Mouse (Mus musculus): ENCODE data around the gene Xntrpc. TPM values are rescaled to one million over a fixed set of nuclear protein-coding genes. Genes with fewer than 3 reads are reported as not detected.

The Xntrpc gene
- total RNA-seq, 1 experiment: 0.76 TPM

DNA sequence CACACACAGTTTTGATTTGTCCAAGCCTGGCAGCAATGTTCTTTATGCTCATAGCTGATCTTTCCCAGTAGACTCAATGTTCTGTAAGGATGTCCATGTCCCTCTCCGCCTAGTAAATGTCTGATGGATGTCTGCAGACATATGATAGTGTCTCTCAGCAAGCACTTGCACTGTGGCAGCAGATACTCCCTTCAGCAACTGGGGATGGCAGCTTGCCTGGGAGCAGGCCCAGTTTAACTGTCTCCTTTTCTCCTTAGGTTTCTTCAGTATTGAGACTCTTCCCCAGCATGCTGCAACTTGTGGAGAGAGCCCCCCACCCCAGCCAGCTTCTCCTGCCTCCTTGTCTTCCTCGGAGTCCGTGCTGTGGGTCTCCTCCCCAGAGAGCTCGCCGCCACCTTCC, 16.3 kb downstream of the Xntrpc start:
- peaks cover 0 to 2% of the 10 kb centered on the region in 2 experiments; a peak in 1 of 4 replicates for H3K4me1 ChIP-seq (ENCODE audit: control insufficient read depth in 2 of 2, insufficient read depth in 2 of 2, low read length in 2 of 2, poor library complexity in 1 of 2)
- no peak for DNase-seq (ENCODE audit: low read depth, low spot score)

DNA sequence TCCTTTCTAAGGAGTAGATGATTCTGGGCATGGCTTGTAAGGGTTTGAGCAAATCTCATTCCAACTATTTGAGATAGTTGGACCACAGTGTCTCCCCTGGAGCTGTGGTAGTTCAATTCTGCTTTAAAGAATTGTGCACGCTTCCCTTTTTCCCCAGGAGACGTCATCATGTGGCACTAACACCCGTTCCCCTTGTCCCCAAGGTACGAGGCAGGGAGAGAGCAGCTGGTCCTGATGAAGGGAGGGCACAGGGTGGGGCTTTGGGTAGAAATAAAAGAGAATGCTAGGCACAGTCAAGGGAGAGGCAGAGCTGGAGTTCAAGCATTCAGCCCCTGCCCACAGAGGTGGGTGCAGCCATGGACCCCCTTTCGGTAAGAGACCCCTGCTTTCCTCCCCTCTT, 17.3 kb downstream of the Xntrpc start, which contains the start of gene Trpc2:
TSS of gene Trpc2 (plus strand) at position 301 of the 400 bp plus-strand sequence.
- H3K27ac ChIP-seq (ENCODE audit: insufficient read depth, low read depth, low read length, poor library complexity, severe bottlenecking): no peak within 1 kb of the TSS
- DNase-seq (ENCODE audit: low read depth, low spot score): no peak
- H3K9ac ChIP-seq (ENCODE audit: insufficient read depth, low read depth, low read length, poor library complexity, severe bottlenecking): 0 out of 2 replicates have a peak within 1 kb of the TSS, but pooled peaks have one; percentile 6
- H3K9me3 ChIP-seq (ENCODE audit: control insufficient read depth, insufficient read depth, low read depth, low read length): no peaks in the 10 kb centered on the region
- TF ChIP-seq HCFC1 (IDR thresholded peaks at IDR 0.05; ENCODE audit: borderline replicate concordance, insufficient read depth, low read length): no peak
- no peak for TF ChIP-seq ZNF384 (IDR thresholded peaks at IDR 0.05; ENCODE audit: low read depth, low read length)
- H3K4me1 ChIP-seq (ENCODE audit: control insufficient read depth in 2 of 2, insufficient read depth in 2 of 2, low read length in 2 of 2, poor library complexity in 1 of 2): no peaks in the 10 kb centered on the region; a peak in 1 of 4 replicates
- H3K36me3 ChIP-seq (ENCODE audit: control insufficient read depth, insufficient read depth, low read length, poor library complexity, severe bottlenecking): peaks cover 21% of the 10 kb centered on the region
- in situ Hi-C loops (cut with MboI; ENCODE audit: low sequenced_read_pairs in 2 of 2, unreplicated experiment in 2 of 2): no loop called here
- peak within 1 kb of the TSS; percentile 11 to 13; a peak in 1 of 4 replicates for H3K4me3 ChIP-seq (ENCODE audit: insufficient read depth in 1 of 2, low read depth in 1 of 2, low read length in 2 of 2, poor library complexity in 1 of 2, severe bottlenecking in 1 of 2)

More for the DNA sequence above, 16.3 kb downstream of the Xntrpc start:
- in situ Hi-C loops (cut with MboI; ENCODE audit: low sequenced_read_pairs in 2 of 2, unreplicated experiment in 2 of 2): no loop called here
- H3K9me3 ChIP-seq (ENCODE audit: control insufficient read depth, insufficient read depth, low read depth, low read length): no peaks in the 10 kb centered on the region
- TF ChIP-seq MAFK (IDR thresholded peaks at IDR 0.05; ENCODE audit: insufficient read depth, low read depth, low read length): no peak
- no peak for TF ChIP-seq CHD2 (IDR thresholded peaks at IDR 0.05; ENCODE audit: low read depth, low read length)
- TF ChIP-seq ZNF384 (IDR thresholded peaks at IDR 0.05; ENCODE audit: low read depth, low read length): no peak
- no peak for TF ChIP-seq ZC3H11A (IDR thresholded peaks at IDR 0.05; ENCODE audit: borderline replicate concordance, low read depth, low read length)
- no peak for TF ChIP-seq HCFC1 (IDR thresholded peaks at IDR 0.05; ENCODE audit: borderline replicate concordance, insufficient read depth, low read length)
- H3K9ac ChIP-seq (ENCODE audit: insufficient read depth, low read depth, low read length, poor library complexity, severe bottlenecking): no peak overlapping the region
- H3K4me3 ChIP-seq (ENCODE audit: insufficient read depth in 1 of 2, low read depth in 1 of 2, low read length in 2 of 2, poor library complexity in 1 of 2, severe bottlenecking in 1 of 2): no peak overlapping the region
- H3K27ac ChIP-seq (ENCODE audit: insufficient read depth, low read depth, low read length, poor library complexity, severe bottlenecking): no peak overlapping the region
- peaks cover 30% of the 10 kb centered on the region for H3K36me3 ChIP-seq (ENCODE audit: control insufficient read depth, insufficient read depth, low read length, poor library complexity, severe bottlenecking)

DNA sequence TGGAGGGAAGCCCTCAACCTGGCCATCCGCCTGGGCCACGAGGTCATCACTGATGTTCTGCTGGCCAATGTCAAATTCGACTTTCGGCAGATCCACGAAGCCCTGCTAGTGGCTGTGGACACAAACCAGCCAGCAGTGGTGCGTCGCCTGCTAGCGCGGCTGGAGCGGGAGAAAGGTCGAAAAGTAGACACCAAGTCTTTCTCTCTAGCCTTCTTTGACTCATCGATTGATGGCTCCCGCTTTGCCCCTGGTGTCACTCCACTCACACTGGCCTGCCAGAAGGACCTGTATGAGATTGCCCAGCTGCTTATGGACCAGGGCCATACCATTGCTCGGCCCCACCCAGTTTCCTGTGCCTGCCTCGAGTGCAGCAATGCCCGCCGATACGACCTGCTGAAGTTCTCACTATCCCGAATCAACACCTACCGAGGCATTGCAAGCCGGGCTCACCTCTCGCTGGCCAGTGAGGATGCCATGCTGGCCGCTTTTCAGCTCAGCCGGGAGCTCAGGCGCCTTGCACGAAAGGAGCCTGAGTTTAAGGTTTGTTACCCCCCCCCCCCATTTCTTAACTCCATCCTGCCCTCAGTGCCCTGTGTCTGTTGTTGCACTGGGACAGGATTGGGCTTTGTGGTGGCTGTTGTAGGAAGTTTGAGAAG, 18.7 kb downstream of the Xntrpc start:
- Histone ChIP-seq H3K9me3 (ENCODE audit: control insufficient read depth, insufficient read depth, low read depth, low read length) (no peaks in the 10 kb centered on the region), H3K9ac (ENCODE audit: insufficient read depth, low read depth, low read length, poor library complexity, severe bottlenecking) (0 out of 2 replicates have a peak overlapping the region, but pooled peaks have one; percentile 6), H3K27ac (ENCODE audit: insufficient read depth, low read depth, low read length, poor library complexity, severe bottlenecking) (no peak overlapping the region), H3K4me1 (ENCODE audit: control insufficient read depth in 2 of 2, insufficient read depth in 2 of 2, low read length in 2 of 2, poor library complexity in 1 of 2) (no peaks in the 10 kb centered on the region; a peak in 1 of 4 replicates), H3K4me3 (ENCODE audit: insufficient read depth in 1 of 2, low read depth in 1 of 2, low read length in 2 of 2, poor library complexity in 1 of 2, severe bottlenecking in 1 of 2) (peak overlapping the region; percentile 11 to 13; a peak in 2 of 4 replicates), H3K36me3 (ENCODE audit: control insufficient read depth, insufficient read depth, low read length, poor library complexity, severe bottlenecking) (peaks cover 18% of the 10 kb centered on the region)
- no peak for DNase-seq (ENCODE audit: low read depth, low spot score)
- no peak for TF ChIP-seq MAFK (IDR thresholded peaks at IDR 0.05; ENCODE audit: insufficient read depth, low read depth, low read length)
- no peak for TF ChIP-seq HCFC1 (IDR thresholded peaks at IDR 0.05; ENCODE audit: borderline replicate concordance, insufficient read depth, low read length)
- no peak for TF ChIP-seq ZNF384 (IDR thresholded peaks at IDR 0.05; ENCODE audit: low read depth, low read length)
- TF ChIP-seq CHD2 (IDR thresholded peaks at IDR 0.05; ENCODE audit: low read depth, low read length): no peak
- no peak for TF ChIP-seq ZC3H11A (IDR thresholded peaks at IDR 0.05; ENCODE audit: borderline replicate concordance, low read depth, low read length)
- in situ Hi-C loops (cut with MboI; ENCODE audit: low sequenced_read_pairs in 2 of 2, unreplicated experiment in 2 of 2): no loop called here

DNA sequence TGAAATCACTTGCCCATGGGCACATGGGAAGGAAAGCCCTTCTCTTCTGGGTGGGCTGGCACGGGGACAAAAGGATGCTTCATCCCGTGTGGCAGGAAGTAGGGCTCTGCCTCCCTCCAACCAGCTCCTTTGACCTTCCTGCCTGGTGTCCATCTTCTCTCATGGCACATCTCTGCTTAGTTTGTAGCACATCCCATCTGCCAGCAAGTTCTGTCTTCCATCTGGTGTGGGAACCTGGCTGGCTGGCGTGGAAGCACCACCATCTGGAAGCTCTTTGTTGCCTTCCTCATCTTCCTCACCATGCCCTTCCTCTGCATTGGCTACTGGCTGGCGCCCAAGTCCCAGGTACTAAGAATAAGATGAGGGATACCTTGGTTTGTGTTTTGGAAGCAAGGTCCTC, 21.8 kb downstream of the Xntrpc start:
- TF ChIP-seq HCFC1 (IDR thresholded peaks at IDR 0.05; ENCODE audit: borderline replicate concordance, insufficient read depth, low read length) (no peak), ZC3H11A (IDR thresholded peaks at IDR 0.05; ENCODE audit: borderline replicate concordance, low read depth, low read length) (no peak), CHD2 (IDR thresholded peaks at IDR 0.05; ENCODE audit: low read depth, low read length) (no peak), MAFK (IDR thresholded peaks at IDR 0.05; ENCODE audit: insufficient read depth, low read depth, low read length) (no peak), ZNF384 (IDR thresholded peaks at IDR 0.05; ENCODE audit: low read depth, low read length) (no peak)
- Histone ChIP-seq H3K36me3 (ENCODE audit: control insufficient read depth, insufficient read depth, low read length, poor library complexity, severe bottlenecking) (no peaks in the 10 kb centered on the region), H3K4me3 (ENCODE audit: insufficient read depth in 1 of 2, low read depth in 1 of 2, low read length in 2 of 2, poor library complexity in 1 of 2, severe bottlenecking in 1 of 2) (no peak overlapping the region), H3K9ac (ENCODE audit: insufficient read depth, low read depth, low read length, poor library complexity, severe bottlenecking) (no peak overlapping the region), H3K27ac (ENCODE audit: insufficient read depth, low read depth, low read length, poor library complexity, severe bottlenecking) (no peak overlapping the region), H3K4me1 (ENCODE audit: control insufficient read depth in 2 of 2, insufficient read depth in 2 of 2, low read length in 2 of 2, poor library complexity in 1 of 2) (no peaks in the 10 kb centered on the region; a peak in 1 of 4 replicates), H3K9me3 (ENCODE audit: control insufficient read depth, insufficient read depth, low read depth, low read length) (no peaks in the 10 kb centered on the region)
- in situ Hi-C loops (cut with MboI; ENCODE audit: low sequenced_read_pairs in 2 of 2, unreplicated experiment in 2 of 2): no loop called here
- no peak for DNase-seq (ENCODE audit: low read depth, low spot score)

All from ES-E14 (cell line).